Mouse (Mus musculus) telencephalon, adult 2 months (tissue): ENCODE measurements around the gene Smyd1.
A peak's percentile ranks its signal among the peaks of the same experiment; 100 is the strongest.

Experiments used
- DNase-seq: peaks from one replicate; pipeline ENCODE4 v3.0.0-alpha.2; 2011; ENCODE audit warnings: low read depth, low spot score

Smyd1 gene

GRCm38 (mm10) chr6:71208691-71209090 is 113.3 kb downstream of the Smyd1 start:
- no peak for DNase-seq

- DNase-seq = no peak
These were observed 117.9 kb downstream of the Smyd1 start for GRCm38 (mm10) chr6:71204166-71204565.

DNA sequence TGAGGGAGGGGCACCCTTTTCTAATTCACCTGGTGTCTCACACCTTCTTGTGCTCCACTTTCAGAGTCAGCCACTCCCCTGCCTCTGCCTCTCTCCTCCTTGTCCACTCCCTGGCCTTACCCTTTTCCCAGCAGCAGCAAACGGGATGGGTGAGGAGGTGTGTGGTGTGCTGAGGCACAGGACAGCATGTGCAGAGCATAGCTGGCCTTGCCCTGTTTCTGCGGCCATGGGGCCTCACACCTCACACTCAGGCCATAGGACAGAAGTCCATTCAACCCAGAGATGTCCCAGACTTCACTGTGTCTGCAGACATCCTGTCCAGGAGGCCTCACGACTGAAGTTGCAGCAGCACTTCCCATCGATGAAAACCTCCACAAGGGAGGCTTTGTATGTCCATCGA is 118.4 kb downstream of the Smyd1 start:
- DNase-seq = no peak

- no peak for DNase-seq
These were observed 120.1 kb downstream of the Smyd1 start for GRCm38 (mm10) chr6:71201925-71202324.

DNA sequence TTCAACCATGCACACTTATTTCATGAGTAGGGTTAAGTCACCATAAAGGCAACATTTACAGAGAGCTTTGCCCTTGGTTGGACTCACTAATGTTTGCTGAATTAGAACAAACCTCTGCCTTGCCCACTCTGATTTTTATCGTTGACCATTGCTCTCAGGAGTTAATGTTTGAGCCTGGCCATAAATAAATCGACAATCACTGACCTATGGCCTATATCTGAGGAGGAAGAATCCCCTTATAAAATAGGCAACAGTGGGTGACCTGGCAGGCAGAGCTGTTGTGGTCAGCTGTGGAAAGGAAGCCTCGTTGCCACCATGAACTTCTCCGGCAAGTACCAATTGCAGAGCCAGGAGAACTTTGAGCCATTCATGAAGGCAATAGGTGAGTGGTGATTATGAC is 122.4 kb downstream of the Smyd1 start, which contains the start of gene Fabp1:
Fabp1 (plus strand) TSS at position 216 of the 400 bp plus-strand sequence.
- no peak for DNase-seq

DNA sequence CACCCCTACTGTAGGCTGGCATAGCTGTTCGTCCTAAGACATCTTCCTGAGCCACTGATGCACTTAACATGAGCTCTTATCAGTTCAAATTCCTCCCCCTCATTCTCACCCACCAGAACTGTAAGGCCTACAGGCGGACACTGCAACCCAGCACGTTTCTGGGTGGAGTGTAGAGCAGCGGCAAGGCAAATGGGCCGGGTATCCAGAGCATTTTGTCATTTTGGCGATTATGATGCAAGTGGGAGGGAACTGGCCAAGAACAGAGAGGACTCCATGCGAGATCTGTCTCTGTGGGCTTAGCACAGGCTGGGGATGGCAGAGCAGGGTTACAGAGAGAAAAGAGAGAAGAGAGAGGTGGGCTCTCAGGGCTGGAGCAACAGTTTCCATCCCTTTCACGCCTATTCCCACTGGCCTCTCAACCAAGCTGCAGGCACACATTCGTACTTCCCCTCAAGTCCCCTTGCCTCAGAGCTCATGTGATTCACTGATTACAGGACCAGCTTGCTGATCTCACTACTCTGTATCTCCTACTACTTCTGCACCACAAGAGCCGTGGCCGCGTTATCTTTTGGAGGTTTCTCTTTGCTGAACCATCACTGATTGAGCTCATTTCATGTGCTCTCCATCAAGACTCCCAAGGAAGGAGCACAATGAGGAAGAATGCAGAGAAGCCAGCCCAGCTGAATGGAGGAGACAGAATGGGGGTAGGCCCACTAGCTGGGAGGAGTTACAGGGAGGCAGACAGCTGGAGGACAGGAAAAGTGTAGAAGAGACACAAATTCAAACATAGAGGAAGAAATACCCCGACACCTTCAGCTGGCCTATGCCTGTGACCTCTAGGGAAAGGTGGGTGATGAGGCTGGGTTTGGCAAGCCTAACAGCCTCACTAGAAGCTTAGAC is 124.1 kb downstream of the Smyd1 start:
- DNase-seq = no peak

DNA sequence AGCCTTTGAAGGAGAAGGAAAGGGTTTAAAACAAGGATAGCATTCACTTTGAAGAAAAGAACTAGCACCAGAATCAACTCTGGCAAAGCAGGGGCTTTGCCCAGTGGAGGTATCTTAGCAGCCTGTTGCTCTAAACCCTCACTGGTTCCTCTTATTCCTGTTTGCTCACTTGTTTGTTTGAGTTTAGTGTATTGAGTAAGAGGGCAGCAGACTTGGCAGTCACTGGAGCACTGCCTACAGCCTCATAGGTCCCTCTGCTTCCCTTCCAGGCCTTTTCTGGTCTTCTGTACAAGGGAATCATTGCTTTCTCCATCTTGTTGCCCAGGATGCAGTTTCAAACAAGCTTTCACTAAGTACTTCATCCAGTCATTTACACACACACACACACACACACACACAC is 125.9 kb downstream of the Smyd1 start:
- DNase-seq = no peak

DNA sequence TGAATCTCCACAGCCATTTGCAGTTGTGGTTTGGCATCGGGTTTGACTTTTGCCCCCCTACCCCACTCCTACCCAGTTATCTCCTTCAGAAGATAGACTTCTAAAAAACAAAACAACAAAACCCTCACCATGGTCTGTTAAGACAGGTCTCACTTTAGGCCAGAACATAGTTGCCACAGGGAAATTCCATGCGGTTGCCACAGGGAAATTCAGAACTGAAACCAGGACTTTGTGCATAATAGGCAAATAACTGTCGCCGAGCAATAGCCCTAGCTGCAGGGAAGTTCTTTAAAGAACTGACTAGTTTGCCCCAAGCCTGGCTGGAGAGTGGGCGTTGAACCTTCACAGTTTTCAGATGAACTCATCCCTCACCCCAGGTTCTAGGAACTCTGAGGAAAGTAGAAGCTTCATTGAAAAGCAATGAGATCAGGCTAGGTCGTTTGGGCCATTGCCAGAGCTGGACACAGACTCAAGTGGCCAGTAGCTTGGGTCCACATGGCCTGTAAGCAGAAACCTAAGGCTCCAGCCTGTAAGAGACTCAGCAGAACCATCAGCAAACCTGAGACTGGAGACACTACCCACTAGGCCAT is 128.8 kb downstream of the Smyd1 start:
- no peak for DNase-seq

DNA sequence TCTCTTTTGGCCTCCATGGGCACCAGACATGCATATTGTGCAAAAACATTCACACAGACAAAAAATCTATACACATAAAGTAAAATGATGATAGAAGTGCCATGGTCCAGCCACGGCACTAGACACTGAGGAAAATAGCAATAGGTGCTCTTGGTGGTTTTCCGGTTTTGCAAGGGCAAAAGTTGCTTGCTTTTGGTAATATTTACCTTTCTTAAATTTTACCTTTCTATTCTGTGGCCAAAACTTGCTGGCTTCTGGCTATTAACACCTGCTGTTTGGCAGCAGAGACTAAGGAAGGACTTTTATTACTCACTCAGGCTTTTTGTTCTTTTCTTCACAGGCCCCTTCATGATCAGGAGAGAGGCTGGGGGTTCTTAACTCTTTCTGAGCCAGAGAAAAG is 131.5 kb downstream of the Smyd1 start:
- no peak for DNase-seq

GRCm38 (mm10) chr6:71189578-71189977 is 132.5 kb downstream of the Smyd1 start:
- no peak for DNase-seq

- no peak for DNase-seq
These were observed 137.0 kb downstream of the Smyd1 start for GRCm38 (mm10) chr6:71184941-71185604.

DNA sequence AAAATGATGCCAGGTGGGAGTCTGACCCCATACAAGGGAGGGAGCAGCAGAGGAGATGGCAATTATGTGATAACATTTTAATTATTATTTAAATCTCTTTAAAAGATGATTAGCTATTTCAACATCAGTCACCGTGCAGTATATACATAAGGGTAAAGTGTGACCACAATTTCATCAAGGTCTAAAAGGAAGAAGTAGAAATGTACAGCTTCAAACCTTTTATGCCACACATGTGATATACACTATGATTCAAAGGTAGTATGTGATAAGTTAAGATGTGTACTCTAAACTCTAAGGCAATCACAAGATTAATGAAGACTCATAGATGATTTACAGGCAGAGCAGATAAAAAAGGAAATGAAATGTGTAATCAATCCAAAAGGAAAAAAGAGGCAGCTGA is 141.4 kb downstream of the Smyd1 start:
- no peak for DNase-seq

- no peak for DNase-seq
These were observed 149.0 kb downstream of the Smyd1 start for GRCm38 (mm10) chr6:71172812-71173580.

DNA sequence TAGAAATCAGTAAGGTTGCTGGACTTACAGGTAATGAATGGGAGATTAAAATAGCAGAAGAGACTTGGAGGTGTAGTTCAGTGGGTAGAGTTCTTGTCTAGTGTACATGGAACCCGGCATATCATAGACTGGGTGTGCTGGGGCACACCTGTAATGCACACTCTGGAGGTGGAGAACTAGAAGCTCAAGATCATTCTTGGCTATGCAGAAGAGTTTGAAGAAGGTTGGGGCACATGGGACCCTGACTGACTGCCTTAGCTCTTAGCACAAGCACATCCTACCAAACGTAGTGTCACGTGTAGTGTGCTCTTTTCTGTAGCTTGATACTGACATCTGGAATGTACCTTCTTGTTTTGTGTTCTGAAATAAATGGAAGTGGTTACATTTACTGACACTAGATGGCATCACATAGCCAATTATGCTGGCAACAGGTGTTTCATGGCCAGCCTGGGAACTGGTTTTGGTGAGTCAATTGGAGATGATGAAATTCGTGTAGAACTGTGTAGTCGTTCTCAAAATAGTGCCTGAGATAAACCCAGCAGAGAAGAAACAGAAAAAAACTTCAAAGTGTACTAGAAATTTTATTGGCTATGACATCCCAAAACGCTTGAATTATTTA is 155.4 kb downstream of the Smyd1 start:
- peak; percentile 22 for DNase-seq

- DNase-seq = no peak
These were observed 157.6 kb downstream of the Smyd1 start for GRCm38 (mm10) chr6:71164394-71164793.
